Mouse (Mus musculus) limb, embryonic 14.5 days (tissue): Measurements from ENCODE around the gene Mars. TPM values are rescaled to one million over a fixed set of nuclear protein-coding genes. Genes with fewer than 3 reads are reported as not detected.

Source experiments
- ATAC-seq: fragments of 200-750 bp; cut with Nextera tagmentation; 2 replicates; pipeline ENCODE4 v1.8.0; 2017; ENCODE audit warnings: low read depth, moderate number of reproducible peaks, moderate TSS enrichment; ENCODE audit not compliant: low FRiP score
- DNase-seq: peaks from one replicate; pipeline ENCODE4 v3.0.0-alpha.2; 2015; ENCODE audit warnings: low spot score
- H3K27ac ChIP-seq: fragments of 300-500 bp; sonication (generic); replicated peaks from 2 replicates; pipeline ENCODE4 v1.5.1; 2014; ENCODE audit warnings: low read depth, mild to moderate bottlenecking, low read length, moderate library complexity, mixed read lengths
- H3K27me3 ChIP-seq: fragments of 300-500 bp; sonication (generic); 2 replicates; pipeline ENCODE4 v1.6.1; 2014; ENCODE audit warnings: low read length, mixed read lengths; ENCODE audit not compliant: control insufficient read depth, insufficient read depth
- H3K36me3 ChIP-seq: fragments of 300-500 bp; sonication (generic); 2 replicates; pipeline ENCODE4 v1.6.1; 2014; ENCODE audit warnings: mild to moderate bottlenecking, low read length, moderate library complexity, mixed read lengths; ENCODE audit not compliant: control insufficient read depth, insufficient read depth
- H3K4me1 ChIP-seq: fragments of 300-500 bp; sonication (generic); 2 replicates; pipeline ENCODE4 v1.6.1; 2014; ENCODE audit warnings: antibody characterized with exemption, low read length, mixed read lengths; ENCODE audit not compliant: control insufficient read depth, insufficient read depth
- H3K4me2 ChIP-seq: fragments of 300-500 bp; sonication (generic); replicated peaks from 2 replicates; pipeline ENCODE4 v1.6.1; 2014; ENCODE audit warnings: low read depth, mild to moderate bottlenecking, low read length, moderate library complexity; ENCODE audit not compliant: severe bottlenecking
- H3K4me3 ChIP-seq: fragments of 300-500 bp; sonication (generic); replicated peaks from 2 replicates; pipeline ENCODE4 v1.5.1; 2014; ENCODE audit warnings: low read length
- H3K9ac ChIP-seq: fragments of 300-500 bp; sonication (generic); 2 replicates; pipeline ENCODE4 v1.6.1; 2014; ENCODE audit warnings: mild to moderate bottlenecking, low read depth, low read length, moderate library complexity; ENCODE audit not compliant: severe bottlenecking
- H3K9me3 ChIP-seq: fragments of 300-500 bp; sonication (generic); 2 replicates; pipeline ENCODE4 v1.6.1; 2016; ENCODE audit warnings: low read length; ENCODE audit not compliant: control insufficient read depth
- POLR2A ChIP-seq: fragments of 200-500 bp; IDR thresholded peaks from 2 replicates; pipeline ENCODE4 v1.8.0; 2012; ENCODE audit warnings: inconsistent platforms, mild to moderate bottlenecking, moderate library complexity, borderline replicate concordance; ENCODE audit not compliant: insufficient read depth, insufficient read length; ENCODE audit errors: extremely low read depth
- WGBS: fragments of 180-500 bp; shearing (Covaris S2); extraction: QIAGEN DNeasy Blood & Tissue Kit; methylation state at CpG from one replicate; pipeline ENCODE4 v1.1.7; 2014; 5-methylcytosine and 5-hydroxymethylcytosine counted together
- polyA plus RNA-seq, 2 experiments: library from polyadenylated mRNA; depleted of rRNA in 1 of 2; stranded (reverse) in 1 of 2; unstranded in 1 of 2; fragments of >200 nt; fragmentation: Nextera tagmentation in 1 of 2; extraction: Ambion mirVana in 1 of 2; gene quantifications; 2 replicates each; pipeline versions ENCODE4 v1.2.1 to v1.2.3; 2012 to 2014

Gene Mars
- polyA plus RNA-seq, 2 experiments, result 79.8 to 114 TPM

GRCm38 (mm10) chr10:127268401-127268800, 43.2 kb downstream of the Mars start:
- DNase-seq, result no peak
- Histone ChIP-seq H3K27me3 (no peaks in the 10 kb centered on the region; the same call in 1 of the 2 replicates), H3K4me1 (peaks cover 8% of the 10 kb centered on the region), H3K4me2 (no peak overlapping the region), H3K9me3 (no peaks in the 10 kb centered on the region), H3K27ac (no peak overlapping the region), H3K36me3 (peaks cover 49% of the 10 kb centered on the region), H3K9ac (no peak overlapping the region), H3K4me3 (no peak overlapping the region)
- ATAC-seq, result no peak
- 79% methylated on average over 5 of the region's 5 CpGs for WGBS
- no peak for TF ChIP-seq POLR2A

GRCm38 (mm10) chr10:127267318-127267717, 44.3 kb downstream of the Mars start:
- 68% methylated on average over 5 of the region's 5 CpGs for WGBS
- Histone ChIP-seq H3K36me3 (peaks cover 39% of the 10 kb centered on the region), H3K4me2 (peak overlapping the region; percentile 92), H3K4me3 (peak overlapping the region; percentile 98), H3K27ac (no peak overlapping the region), H3K4me1 (peaks cover 10% of the 10 kb centered on the region), H3K9me3 (no peaks in the 10 kb centered on the region), H3K9ac (peak overlapping the region; percentile 97; the same call in 1 of the 2 replicates), H3K27me3 (no peaks in the 10 kb centered on the region; the same call in 1 of the 2 replicates)
- DNase-seq, result no peak
- no peak for TF ChIP-seq POLR2A
- ATAC-seq, result no peak

GRCm38 (mm10) chr10:127266112-127267091, 45.2 kb downstream of the Mars start, which contains the start of gene Dctn2:
TSS of gene Dctn2 (plus strand) at chr10:127266368.
- peak within 1 kb of the TSS; percentile 97 for H3K9ac ChIP-seq
- no peaks in the 10 kb centered on the region; the same call in 1 of the 2 replicates for H3K27me3 ChIP-seq
- H3K27ac ChIP-seq, result peak within 1 kb of the TSS; percentile 70
- peak; percentile 65; the same call in 1 of the 2 replicates for TF ChIP-seq POLR2A
- WGBS, result under 1% methylated on average over 48 of the region's 70 CpGs
- DNase-seq (peak; percentile 97), ATAC-seq (peak; percentile 97)
- peak within 1 kb of the TSS; percentile 92 for H3K4me2 ChIP-seq
- H3K36me3 ChIP-seq, result peaks cover 31% of the 10 kb centered on the region
- H3K4me3 ChIP-seq, result peak within 1 kb of the TSS; percentile 98
- peaks cover 14% of the 10 kb centered on the region for H3K4me1 ChIP-seq
- H3K9me3 ChIP-seq, result no peaks in the 10 kb centered on the region

GRCm38 (mm10) chr10:127265727-127266111, 45.9 kb downstream of the Mars start:
- ATAC-seq (no peak), DNase-seq (no peak)
- Histone ChIP-seq H3K4me3 (peak overlapping the region; percentile 98), H3K27me3 (no peaks in the 10 kb centered on the region; the same call in 1 of the 2 replicates), H3K9ac (no peak overlapping the region), H3K4me1 (peaks cover 14% of the 10 kb centered on the region), H3K4me2 (peak overlapping the region; percentile 92), H3K36me3 (peaks cover 24% of the 10 kb centered on the region), H3K27ac (no peak overlapping the region), H3K9me3 (no peaks in the 10 kb centered on the region)
- TF ChIP-seq POLR2A, result no peak
- 37% methylated on average over 4 of the region's 4 CpGs for WGBS

GRCm38 (mm10) chr10:127264971-127265370, 46.6 kb downstream of the Mars start:
- no peak for TF ChIP-seq POLR2A
- Histone ChIP-seq H3K9me3 (no peaks in the 10 kb centered on the region), H3K27me3 (no peaks in the 10 kb centered on the region; the same call in 1 of the 2 replicates), H3K36me3 (peaks cover 16% of the 10 kb centered on the region), H3K27ac (no peak overlapping the region), H3K9ac (no peak overlapping the region), H3K4me1 (peaks cover 14% of the 10 kb centered on the region), H3K4me3 (no peak overlapping the region), H3K4me2 (no peak overlapping the region)
- no peak for DNase-seq
- WGBS, result 72% methylated on average over 4 of the region's 4 CpGs
- ATAC-seq, result no peak
